In the genomic region with DNA sequence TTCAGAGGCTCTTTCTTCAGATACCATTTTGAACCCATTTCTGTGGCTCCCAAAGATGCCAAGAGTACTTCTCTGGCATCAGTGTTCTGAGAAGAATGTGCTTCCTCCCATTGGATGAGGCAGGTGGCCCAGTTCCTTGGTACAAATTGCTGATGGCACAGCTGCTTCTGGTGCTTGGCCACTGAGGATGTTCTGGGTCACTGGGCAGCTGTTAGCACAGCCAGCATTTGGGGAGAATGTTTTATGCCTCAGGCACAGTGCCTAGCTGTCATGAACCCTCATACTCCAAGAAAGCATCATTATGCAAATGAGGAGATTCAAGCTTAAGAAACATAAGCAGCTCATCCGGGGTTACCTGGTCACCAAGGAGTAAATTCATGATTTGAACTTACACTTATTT, we compare ENCODE assay signal across 19 mouse cellular contexts. TPM values are rescaled to one million over a fixed set of nuclear protein-coding genes. Genes with fewer than 3 reads are reported as not detected.
"Had no signal": no experiment of that assay in that cellular context is flagged by ENCODE, and none has a peak within 500 bp of the region (broad histone marks: within the 10 kb centered on the region; RNA-seq: fewer than 3 reads in every experiment).

No protein-coding gene starts in this region.

- H3K27ac ChIP-seq: intestine, embryonic 15.5 days; left cerebral cortex, adult 2 months; limb, embryonic 12.5 days; liver, embryonic 13.5 days; lung, embryonic 15.5 days; macrophage; midbrain, embryonic 15.5 days; neural tube, embryonic 12.5 days had no signal

- H3K27me3 ChIP-seq: intestine, embryonic 15.5 days; limb, embryonic 12.5 days; liver, embryonic 13.5 days; lung, embryonic 15.5 days; midbrain, embryonic 15.5 days; neural tube, embryonic 12.5 days had no signal

- H3K9me3 ChIP-seq: intestine, embryonic 15.5 days; limb, embryonic 12.5 days; liver, embryonic 13.5 days; lung, embryonic 15.5 days; megakaryocyte, embryonic 14.5 days; midbrain, embryonic 15.5 days; neural tube, embryonic 12.5 days had no signal

- H3K4me1 ChIP-seq: intestine, embryonic 15.5 days; limb, embryonic 12.5 days; liver, embryonic 13.5 days; lung, embryonic 15.5 days; megakaryocyte, embryonic 14.5 days; midbrain, embryonic 15.5 days; neural tube, embryonic 12.5 days had no signal

- H3K9ac ChIP-seq: intestine, embryonic 15.5 days; limb, embryonic 12.5 days; liver, embryonic 13.5 days; liver, postnatal 0 days; lung, embryonic 15.5 days; midbrain, embryonic 15.5 days; neural tube, embryonic 12.5 days had no signal

- H3K36me3 ChIP-seq: intestine, embryonic 15.5 days; limb, embryonic 12.5 days; liver, embryonic 13.5 days; lung, embryonic 15.5 days; midbrain, embryonic 15.5 days; neural tube, embryonic 12.5 days had no signal

- H3K4me3 ChIP-seq: intestine, embryonic 15.5 days; left cerebral cortex, adult 2 months; limb, embryonic 12.5 days; liver, embryonic 13.5 days; lung, embryonic 15.5 days; megakaryocyte, embryonic 14.5 days; midbrain, embryonic 15.5 days; neural tube, embryonic 12.5 days had no signal

- DNase-seq: liver; liver, embryonic 13.5 days; liver, postnatal 0 days; lung, postnatal 14 days; right cerebral cortex, adult 18-20 months; right cerebral cortex, postnatal 25 days; thymus, adult 18-20 months; thymus, postnatal 14 days had no signal

- ATAC-seq: intestine, embryonic 15.5 days; liver, postnatal 0 days; midbrain, embryonic 15.5 days had no signal

- H3K4me2 ChIP-seq: intestine, embryonic 15.5 days; limb, embryonic 12.5 days; liver, embryonic 13.5 days; lung, embryonic 15.5 days; midbrain, embryonic 11.5 days; midbrain, embryonic 15.5 days; neural tube, embryonic 12.5 days had no signal

RNA-seq across cellular contexts. Expression of a gene that starts 12.1 kb away (rescaled TPM):
- total RNA-seq: monocyte, adult 5-6 weeks; neutrophil, adult 5-6 weeks had no signal
- polyA plus RNA-seq: macrophage; midbrain, embryonic 15.5 days had no signal
